Mouse (Mus musculus): ENCODE measurements around the gene Rasgrp1. TPM values are rescaled to one million over a fixed set of nuclear protein-coding genes. Genes with fewer than 3 reads are reported as not detected.
A peak's percentile ranks its signal among the peaks of the same experiment; 100 is the strongest.

The Rasgrp1 gene
- polyA plus RNA-seq, 1 experiment from 2014 or later, result 2.5 TPM

DNA sequence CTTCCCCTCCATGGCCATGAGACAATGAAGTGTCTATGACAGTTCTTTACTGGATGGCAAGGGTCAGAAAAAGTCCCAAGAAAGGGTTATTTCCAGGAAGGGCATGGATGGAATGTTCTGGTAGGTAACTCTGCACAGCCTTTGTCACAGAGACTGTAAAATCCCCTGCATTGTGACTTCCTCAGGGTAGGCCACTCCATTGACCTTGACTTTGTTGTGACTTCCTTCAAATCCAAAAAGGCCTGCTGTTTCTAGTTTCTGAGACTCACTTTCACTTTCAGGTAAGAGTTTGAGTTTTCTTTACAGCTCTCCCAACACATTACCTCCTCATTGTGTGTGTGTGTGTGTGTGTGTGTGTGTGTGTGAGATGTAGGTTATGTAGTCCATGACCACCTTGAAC, 15.1 kb upstream of the Rasgrp1 start:
- no peak for DNase-seq (ENCODE audit: low spot score)
- Histone ChIP-seq H3K27ac (replicated peaks) (no peak overlapping the region), H3K27me3 (ENCODE audit: control insufficient read depth, insufficient read depth, low read length) (no peaks in the 10 kb centered on the region), H3K9ac (ENCODE audit: low read length) (no peak overlapping the region), H3K4me3 (ENCODE audit: low read depth, low read length) (no peak overlapping the region), H3K4me1 (replicated peaks; ENCODE audit: control insufficient read depth, insufficient read depth) (no peaks in the 10 kb centered on the region), H3K36me3 (ENCODE audit: control insufficient read depth, insufficient read depth, low read length) (no peaks in the 10 kb centered on the region), H3K9me3 (ENCODE audit: control insufficient read depth, low read length) (no peaks in the 10 kb centered on the region), H3K4me2 (replicated peaks; ENCODE audit: low read depth) (no peak overlapping the region)
- no peak for TF ChIP-seq EP300 (optimal IDR thresholded peaks at IDR 0.05)
- ATAC-seq (ENCODE audit: low FRiP score, low TSS enrichment), result no peak

DNA sequence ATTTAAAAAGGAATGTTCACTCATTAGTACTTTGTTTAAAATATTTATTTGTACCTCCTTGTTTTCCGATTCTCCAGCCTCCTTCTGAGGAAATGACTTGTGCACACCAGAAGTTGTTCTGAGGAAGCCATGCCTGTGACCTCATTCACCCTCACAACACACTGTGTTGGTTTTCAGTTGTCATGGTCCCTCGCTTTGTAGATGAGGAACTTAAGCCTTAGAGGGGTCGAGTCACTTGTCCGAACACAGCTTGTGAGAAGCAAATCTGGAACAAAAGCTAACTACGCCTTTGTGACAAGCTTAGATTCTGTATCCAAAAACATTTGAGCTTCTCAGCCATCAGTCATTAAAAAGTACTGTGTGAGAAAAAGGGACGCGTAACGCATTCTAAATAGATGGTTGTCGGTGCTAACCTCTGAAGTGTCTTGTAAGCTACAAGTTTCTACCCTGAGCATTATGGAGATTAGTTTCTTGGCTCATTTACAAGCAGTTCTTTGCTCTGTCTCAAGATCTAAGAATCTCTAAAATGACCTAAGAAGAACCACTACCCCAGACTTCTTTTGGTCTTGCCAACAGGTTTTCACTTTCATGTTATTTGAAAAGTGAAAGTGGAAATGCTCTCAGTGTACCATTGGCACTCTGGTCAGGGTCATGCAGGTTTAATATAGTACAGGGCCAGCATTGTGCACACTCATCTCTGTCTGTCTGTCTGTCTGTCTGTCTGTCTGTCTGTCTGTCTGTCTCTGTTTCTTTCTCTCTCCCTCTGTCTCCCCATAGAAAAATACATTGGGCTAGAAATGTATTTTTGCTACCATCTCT, 9.7 kb upstream of the Rasgrp1 start:
- no peak for DNase-seq (ENCODE audit: low spot score)
- no peaks in the 10 kb centered on the region for H3K27me3 ChIP-seq (ENCODE audit: control insufficient read depth, insufficient read depth, low read length)
- ATAC-seq (ENCODE audit: low FRiP score, low TSS enrichment), result no peak
- H3K36me3 ChIP-seq (ENCODE audit: control insufficient read depth, insufficient read depth, low read length), result no peaks in the 10 kb centered on the region
- TF ChIP-seq CTCF (IDR thresholded peaks at IDR 0.05; ENCODE audit: low read depth) (no peak), EP300 (optimal IDR thresholded peaks at IDR 0.05) (no peak)
- no peaks in the 10 kb centered on the region for H3K9me3 ChIP-seq (ENCODE audit: control insufficient read depth, low read length)
- no peak overlapping the region for H3K4me3 ChIP-seq (ENCODE audit: low read depth, low read length)
- H3K4me2 ChIP-seq (replicated peaks; ENCODE audit: low read depth), result no peak overlapping the region
- H3K27ac ChIP-seq (replicated peaks), result no peak overlapping the region
- H3K9ac ChIP-seq (ENCODE audit: low read length), result no peak overlapping the region
- 68% methylated on average over 9 of the region's 9 CpGs for WGBS
- no peaks in the 10 kb centered on the region for H3K4me1 ChIP-seq (replicated peaks; ENCODE audit: control insufficient read depth, insufficient read depth)

DNA sequence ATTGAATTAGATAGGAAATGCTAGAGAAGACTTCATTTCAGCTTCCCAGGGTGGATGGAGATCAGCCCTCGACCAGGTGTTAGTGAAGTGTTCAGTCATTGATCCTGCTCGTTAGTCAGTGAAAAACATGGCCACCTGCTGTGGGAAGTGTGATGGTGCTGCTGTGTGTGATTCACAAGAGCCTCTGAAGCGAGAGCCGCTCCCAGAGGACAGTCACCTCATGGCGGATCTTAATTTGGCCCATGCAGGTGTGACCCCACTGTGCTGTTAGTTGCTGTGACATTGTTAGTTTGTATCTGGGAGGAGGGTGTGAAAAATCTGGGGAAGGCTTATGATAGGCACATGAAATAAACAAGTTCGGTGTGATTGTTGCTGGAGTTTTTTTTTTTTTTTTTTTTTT, 7.3 kb upstream of the Rasgrp1 start:
- 49% methylated on average over 6 of the region's 6 CpGs for WGBS

DNA sequence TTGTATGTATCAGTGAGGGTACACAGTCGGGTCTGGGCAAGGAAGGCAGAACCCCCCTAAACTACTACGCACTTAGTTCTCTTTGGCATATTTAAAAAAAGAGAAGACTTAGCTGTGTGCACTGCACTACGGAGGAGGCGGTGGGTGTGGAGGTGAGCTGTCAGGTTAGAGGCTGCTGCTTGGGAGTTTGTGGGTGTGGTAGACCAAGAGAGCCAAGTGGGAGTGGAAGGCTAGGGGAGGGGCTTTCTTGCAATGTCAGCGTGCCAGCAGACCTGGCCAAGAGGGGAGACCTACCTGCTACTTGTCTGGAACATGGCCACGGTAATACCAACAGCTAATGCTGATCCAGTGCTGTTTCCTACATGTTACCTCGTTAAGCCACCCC, 431 bp upstream of the Rasgrp1 start:
- H3K4me2 ChIP-seq (replicated peaks; ENCODE audit: low read depth), result peak overlapping the region; percentile 81
- no peaks in the 10 kb centered on the region for H3K36me3 ChIP-seq (ENCODE audit: control insufficient read depth, insufficient read depth, low read length)
- TF ChIP-seq EP300 (optimal IDR thresholded peaks at IDR 0.05) (no peak), CTCF (IDR thresholded peaks at IDR 0.05; ENCODE audit: low read depth) (no peak)
- H3K9ac ChIP-seq (ENCODE audit: low read length), result peak overlapping the region; percentile 51; the same call in 1 of the 2 replicates
- WGBS, result 32% methylated on average over 7 of the region's 7 CpGs
- H3K27ac ChIP-seq (replicated peaks), result peak overlapping the region; percentile 53
- no peaks in the 10 kb centered on the region; the same call in 1 of the 2 replicates for H3K4me1 ChIP-seq (replicated peaks; ENCODE audit: control insufficient read depth, insufficient read depth)
- ATAC-seq (ENCODE audit: low FRiP score, low TSS enrichment), result peak; percentile 66
- H3K9me3 ChIP-seq (ENCODE audit: control insufficient read depth, low read length), result no peaks in the 10 kb centered on the region
- peak overlapping the region; percentile 55 for H3K4me3 ChIP-seq (ENCODE audit: low read depth, low read length)
- no peaks in the 10 kb centered on the region; the same call in 1 of the 2 replicates for H3K27me3 ChIP-seq (ENCODE audit: control insufficient read depth, insufficient read depth, low read length)
- peak; percentile 66 for DNase-seq (ENCODE audit: low spot score)

More for the DNA sequence above, 7.3 kb upstream of the Rasgrp1 start:
- Histone ChIP-seq H3K4me3 (ENCODE audit: low read depth, low read length) (no peak overlapping the region), H3K4me1 (replicated peaks; ENCODE audit: control insufficient read depth, insufficient read depth) (no peaks in the 10 kb centered on the region), H3K4me2 (replicated peaks; ENCODE audit: low read depth) (no peak overlapping the region), H3K27me3 (ENCODE audit: control insufficient read depth, insufficient read depth, low read length) (no peaks in the 10 kb centered on the region), H3K9me3 (ENCODE audit: control insufficient read depth, low read length) (no peaks in the 10 kb centered on the region), H3K36me3 (ENCODE audit: control insufficient read depth, insufficient read depth, low read length) (no peaks in the 10 kb centered on the region), H3K9ac (ENCODE audit: low read length) (no peak overlapping the region), H3K27ac (replicated peaks) (no peak overlapping the region)
- ATAC-seq (ENCODE audit: low FRiP score, low TSS enrichment), result no peak
- TF ChIP-seq EP300 (optimal IDR thresholded peaks at IDR 0.05), result no peak
- no peak for TF ChIP-seq CTCF (IDR thresholded peaks at IDR 0.05; ENCODE audit: low read depth)
- no peak for DNase-seq (ENCODE audit: low spot score)

DNA sequence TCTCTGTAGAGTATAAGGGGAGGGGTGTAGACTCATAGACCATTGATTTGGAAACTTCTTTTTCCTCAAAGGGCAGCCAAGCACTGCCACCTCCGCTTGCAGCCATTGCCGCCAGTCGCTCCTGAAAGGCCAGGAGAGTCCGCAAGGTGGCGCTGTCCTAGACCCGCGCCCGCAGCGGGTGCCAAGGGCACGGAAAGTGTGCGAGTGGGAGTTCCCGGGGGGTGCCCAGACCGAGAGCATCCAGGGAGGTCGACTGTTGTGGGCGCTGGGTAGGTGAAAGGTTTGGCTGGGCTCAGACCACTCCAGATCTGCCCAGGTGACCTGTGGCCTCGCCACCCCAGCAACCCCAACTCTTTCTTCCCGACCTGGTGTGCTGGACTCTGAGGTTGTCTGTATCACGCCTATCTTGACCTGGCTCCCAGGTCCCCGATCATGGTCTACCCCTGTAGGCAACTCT, 683 bp downstream of the Rasgrp1 start:
- no peaks in the 10 kb centered on the region; the same call in 1 of the 2 replicates for H3K27me3 ChIP-seq (ENCODE audit: control insufficient read depth, insufficient read depth, low read length)
- no peak for TF ChIP-seq EP300 (optimal IDR thresholded peaks at IDR 0.05)
- TF ChIP-seq CTCF (IDR thresholded peaks at IDR 0.05; ENCODE audit: low read depth), result peak; percentile 87
- H3K9me3 ChIP-seq (ENCODE audit: control insufficient read depth, low read length), result no peaks in the 10 kb centered on the region
- WGBS, result 0% methylated on average over 19 of the region's 19 CpGs
- H3K9ac ChIP-seq (ENCODE audit: low read length), result peak overlapping the region; percentile 51
- no peaks in the 10 kb centered on the region; the same call in 1 of the 2 replicates for H3K4me1 ChIP-seq (replicated peaks; ENCODE audit: control insufficient read depth, insufficient read depth)
- peak; percentile 85 for DNase-seq (ENCODE audit: low spot score)
- peak overlapping the region; percentile 81 for H3K4me2 ChIP-seq (replicated peaks; ENCODE audit: low read depth)
- no peaks in the 10 kb centered on the region for H3K36me3 ChIP-seq (ENCODE audit: control insufficient read depth, insufficient read depth, low read length)
- peak overlapping the region; percentile 55 for H3K4me3 ChIP-seq (ENCODE audit: low read depth, low read length)
- peak; percentile 63 for ATAC-seq (ENCODE audit: low FRiP score, low TSS enrichment)
- H3K27ac ChIP-seq (replicated peaks), result no peak overlapping the region; the same call in 1 of the 2 replicates

DNA sequence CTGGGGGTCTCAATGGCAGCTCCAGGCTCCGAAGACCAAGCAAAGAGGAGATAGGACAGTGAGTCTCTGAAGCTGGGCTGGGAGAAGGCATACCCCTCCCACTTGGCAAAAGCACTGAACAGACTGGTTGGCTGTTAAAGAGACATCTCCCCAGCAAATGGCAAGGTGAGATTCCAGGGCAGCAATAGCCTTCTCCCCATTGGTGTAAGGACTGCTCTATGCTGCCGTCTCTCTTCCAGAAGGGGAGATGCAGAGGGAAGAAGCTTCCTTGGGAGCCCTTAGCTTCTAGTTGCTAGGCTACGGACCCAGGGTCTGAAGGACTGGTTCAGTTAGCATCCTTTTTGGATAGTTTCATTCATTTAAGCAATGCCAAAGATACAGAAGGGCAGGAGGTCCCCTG, 4.3 kb downstream of the Rasgrp1 start:
- TF ChIP-seq EP300 (optimal IDR thresholded peaks at IDR 0.05), result no peak
- peak; percentile 52 for TF ChIP-seq CTCF (IDR thresholded peaks at IDR 0.05; ENCODE audit: low read depth)
- no peak overlapping the region for H3K27ac ChIP-seq (replicated peaks)
- H3K9me3 ChIP-seq (ENCODE audit: control insufficient read depth, low read length), result no peaks in the 10 kb centered on the region
- DNase-seq (ENCODE audit: low spot score), result no peak
- H3K9ac ChIP-seq (ENCODE audit: low read length), result no peak overlapping the region
- no peaks in the 10 kb centered on the region; the same call in 1 of the 2 replicates for H3K4me1 ChIP-seq (replicated peaks; ENCODE audit: control insufficient read depth, insufficient read depth)
- no peaks in the 10 kb centered on the region; the same call in 1 of the 2 replicates for H3K27me3 ChIP-seq (ENCODE audit: control insufficient read depth, insufficient read depth, low read length)
- H3K4me2 ChIP-seq (replicated peaks; ENCODE audit: low read depth), result no peak overlapping the region
- H3K36me3 ChIP-seq (ENCODE audit: control insufficient read depth, insufficient read depth, low read length), result no peaks in the 10 kb centered on the region
- WGBS, result 70% methylated on average over 3 of the region's 3 CpGs
- ATAC-seq (ENCODE audit: low FRiP score, low TSS enrichment), result no peak
- H3K4me3 ChIP-seq (ENCODE audit: low read depth, low read length), result no peak overlapping the region

All from stomach, postnatal 0 days (tissue).